Mouse (Mus musculus) heart, postnatal 10 days (tissue): ENCODE measurements at regions not wholly inside any gene's neighbourhood (a gene's known extent, or its start where the extent isn't known, plus 50 kb on each side); places are given as distances from the start of the nearest gene placed in this dataset.
A peak's percentile ranks its signal among the peaks of the same experiment; 100 is the strongest.

Experiments
- DNase-seq, 2 experiments: peaks; one replicate each; pipeline ENCODE4 v3.0.0; 2021
- intact Hi-C: fragments of 180-260 bp; cut with DNase I; formaldehyde crosslinking; loops from one replicate; pipeline ENCODE4 v1.15.1; 2025

DNA sequence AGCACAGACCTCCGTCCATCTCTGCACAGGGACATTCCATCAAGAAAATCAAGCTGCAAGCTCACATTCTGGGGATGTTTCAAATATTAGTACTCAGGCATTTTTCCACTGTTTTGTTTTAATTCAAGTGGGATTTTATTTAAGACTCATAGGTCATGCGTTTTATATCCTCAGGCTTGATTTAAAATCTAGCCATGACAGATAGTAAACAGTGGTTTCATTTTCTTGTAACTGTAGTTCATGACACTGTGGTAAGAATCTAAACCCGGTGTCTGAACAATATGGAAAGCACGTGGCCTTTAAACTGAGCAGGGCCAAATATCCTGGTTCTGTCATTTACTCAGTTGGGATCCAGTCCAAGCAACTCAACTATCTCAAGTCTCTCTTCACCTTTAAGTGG lies 119.0 kb downstream of the Qpct start:
- intact Hi-C loops: loop anchor here (5.0 kb wide), 1 partner anchor 182 kb away; no protein-coding TSS in a partner anchor

DNA sequence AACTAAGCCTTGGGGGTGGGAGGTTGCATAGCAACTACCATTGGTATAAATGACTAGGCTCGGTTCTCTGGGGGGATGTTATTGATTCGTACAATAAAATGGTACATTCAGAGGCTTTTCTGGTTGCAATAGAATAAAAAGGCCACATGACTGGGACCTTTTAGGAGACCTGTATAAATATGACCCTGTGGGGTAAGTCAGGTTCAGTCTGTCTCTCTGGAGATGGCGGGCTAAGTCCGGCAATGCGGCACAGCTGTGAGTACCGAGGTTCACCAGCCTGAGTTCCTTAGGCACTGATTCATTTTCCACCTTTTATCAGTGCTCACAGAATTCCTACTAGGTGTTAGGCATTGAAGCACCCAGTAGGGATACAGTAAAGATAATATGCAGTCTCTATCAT lies 115.5 kb downstream of the Qpct start:
- intact Hi-C loops: no loop called here
- no peak for DNase-seq

More for the DNA sequence above, 119.0 kb downstream of the Qpct start:
- no peak for DNase-seq

GRCm38 (mm10) chr17:79164874-79165553 lies 113.3 kb downstream of the Qpct start:
- DNase-seq: no peak
- intact Hi-C loops: no loop called here

GRCm38 (mm10) chr17:79163983-79164382 lies 112.3 kb downstream of the Qpct start:
- intact Hi-C loops: no loop called here
- no peak for DNase-seq

- no peak for DNase-seq
- intact Hi-C loops: no loop called here
Observed at GRCm38 (mm10) chr17:79154138-79154537, 102.4 kb downstream of the Qpct start.

- no peak for DNase-seq
- intact Hi-C loops: no loop called here
Observed at GRCm38 (mm10) chr17:79152823-79153222, 101.1 kb downstream of the Qpct start.

GRCm38 (mm10) chr17:79147883-79148282 lies 96.2 kb downstream of the Qpct start:
- no peak for DNase-seq
- intact Hi-C loops: no loop called here

DNA sequence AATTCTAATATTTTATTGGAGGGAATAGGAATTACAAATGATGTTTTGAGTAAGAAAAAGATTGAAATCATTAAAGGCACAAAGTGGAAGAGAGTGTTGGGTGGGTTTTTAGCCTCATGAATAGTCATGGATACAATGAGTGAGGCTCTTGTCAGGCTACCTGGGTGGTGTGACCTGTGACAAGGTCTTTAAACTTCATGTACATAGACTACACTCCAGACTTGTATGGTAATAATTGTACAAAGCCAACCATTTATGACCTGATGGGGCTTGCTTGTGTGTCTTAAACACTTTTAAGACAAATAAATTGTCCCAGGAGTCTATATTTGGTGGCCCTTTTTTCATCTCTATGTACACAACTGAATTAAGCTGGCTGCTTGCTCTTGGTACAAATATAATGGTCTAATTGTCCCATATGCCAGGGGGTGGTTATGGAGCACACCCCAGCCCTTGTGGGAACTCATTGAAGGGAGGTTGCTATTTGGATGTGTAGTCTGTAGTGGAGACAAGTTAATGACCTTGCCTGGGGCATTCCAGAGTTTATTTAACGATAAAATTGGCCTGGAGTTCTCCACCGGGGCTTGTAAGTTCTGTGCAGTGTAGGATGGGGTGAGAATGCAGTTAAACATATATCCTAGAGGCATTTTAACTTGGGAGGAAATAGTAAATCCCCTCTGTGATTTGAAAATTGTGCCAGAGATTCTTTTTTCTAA lies 93.4 kb downstream of the Qpct start:
- DNase-seq: no peak
- intact Hi-C loops: no loop called here

- intact Hi-C loops: no loop called here
- DNase-seq: peak in 1 of 2 experiments; percentile 20
Observed at GRCm38 (mm10) chr17:79143031-79143430, 91.3 kb downstream of the Qpct start.
